Mouse (Mus musculus) spleen, adult 2 months (tissue): ENCODE measurements around the gene Cdc42bpa.

Experiments used
- CTCF ChIP-seq: fragments of 200-500 bp; IDR thresholded peaks from 2 replicates; pipeline ENCODE4 v1.5.1; 2011; ENCODE audit warnings: mild to moderate bottlenecking, inconsistent platforms; ENCODE audit not compliant: insufficient read depth, insufficient read length, insufficient replicate concordance; ENCODE audit errors: extremely low read depth
- POLR2A ChIP-seq: fragments of 200-500 bp; IDR thresholded peaks from 2 replicates; pipeline ENCODE4 v1.6.1; 2011; ENCODE audit warnings: low read depth, low read length, inconsistent platforms

DNA sequence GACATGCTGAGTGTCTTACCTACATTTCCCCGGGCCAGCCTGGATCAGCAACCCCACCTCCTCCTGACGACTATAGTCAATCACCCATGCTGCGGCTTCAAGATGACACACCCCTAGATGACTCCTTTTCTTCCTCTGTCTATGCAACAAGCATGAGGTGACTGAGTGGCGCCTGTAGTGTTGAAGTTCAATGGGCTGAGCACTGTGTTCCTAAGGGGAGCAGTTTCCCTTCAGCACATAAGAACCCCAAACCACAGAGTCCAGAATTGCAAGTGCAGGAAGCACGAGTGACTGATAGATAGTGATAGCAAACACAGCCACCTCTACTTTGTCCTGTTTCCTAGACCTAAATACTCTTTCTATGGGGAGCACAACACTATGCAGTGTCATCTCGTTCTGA, 33.2 kb upstream of the Cdc42bpa start:
- TF ChIP-seq CTCF = no peak
- TF ChIP-seq POLR2A = no peak
